Mouse (Mus musculus) adrenal gland, adult (tissue): ENCODE measurements at regions not wholly inside any gene's neighbourhood (a gene's known extent, or its start where the extent isn't known, plus 50 kb on each side); places are given as distances from the start of the nearest gene placed in this dataset.
"Not testable (repeated sequence)": the region's sequence is repeated elsewhere in the genome, so short reads cannot be mapped to it uniquely, and the experiment has no call there.

Experiments used
- DNase-seq, 2 experiments: peaks; one replicate each; pipeline ENCODE4 v3.0.0; 2022 to 2023; ENCODE audit warnings: low spot score in 1 of 2; ENCODE audit not compliant: inconsistent age in 2 of 2

DNA sequence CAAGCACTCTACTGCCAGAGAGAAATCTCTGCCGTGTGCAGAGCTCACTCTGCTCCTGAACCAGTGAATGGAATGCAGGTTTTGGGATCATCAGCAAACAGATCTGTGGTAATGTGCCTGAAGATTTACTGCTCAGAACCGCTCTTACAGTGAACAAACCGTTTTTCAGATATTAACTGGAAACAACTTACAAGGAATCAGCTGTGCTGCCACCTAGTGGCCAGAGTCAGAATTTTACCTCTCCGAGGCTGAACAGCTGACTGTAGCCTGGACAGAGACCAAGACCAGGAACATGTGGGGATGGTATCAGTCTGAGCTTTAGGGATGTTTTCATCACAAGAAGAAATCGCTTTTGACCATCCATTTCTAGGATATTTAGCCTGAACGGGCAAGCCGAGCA is 65.3 kb downstream of the Gm15023 start:
- peak; percentile 11 to 47 for DNase-seq

DNA sequence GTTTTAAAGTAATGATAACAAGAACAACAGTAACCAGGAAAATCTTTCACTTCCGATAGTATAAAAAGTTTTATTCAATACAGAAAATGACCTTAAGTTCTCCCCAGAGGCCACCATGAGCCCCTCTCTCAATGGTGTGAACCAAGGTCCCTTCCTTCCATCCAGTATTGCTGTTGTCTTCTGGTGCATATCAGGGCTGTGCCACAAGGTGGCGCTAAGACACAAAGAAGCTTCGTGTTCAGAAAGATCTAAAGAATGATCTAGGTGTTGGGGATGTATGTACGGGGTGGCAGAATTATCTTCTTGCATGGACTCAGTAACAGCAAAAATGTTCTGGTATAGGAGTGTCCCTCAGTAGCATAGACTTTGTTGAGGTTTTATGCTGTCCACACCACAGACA is 66.6 kb downstream of the Gm15023 start:
- peak; percentile 29 to 38 for DNase-seq

DNA sequence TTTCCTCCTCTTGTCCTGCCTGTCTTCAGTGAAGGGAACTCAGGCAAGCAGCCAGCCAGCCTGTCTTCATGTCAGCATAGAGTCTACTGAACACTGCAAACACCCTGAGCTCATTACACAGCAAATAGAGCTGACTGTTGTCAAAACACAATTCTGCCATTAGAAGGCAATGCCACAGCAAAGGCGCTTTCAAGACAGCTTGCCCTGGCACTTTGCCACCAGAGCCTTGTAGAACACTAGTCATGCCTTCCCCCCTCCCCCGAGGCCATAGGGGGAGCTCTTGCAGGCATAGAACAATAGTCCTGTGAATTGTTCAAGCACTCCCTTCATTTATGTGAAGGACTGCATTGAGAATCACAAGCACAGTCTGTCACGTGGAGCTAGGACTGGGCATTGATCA is 75.8 kb downstream of the Gm15023 start:
- DNase-seq = peak; percentile 5 to 35

DNA sequence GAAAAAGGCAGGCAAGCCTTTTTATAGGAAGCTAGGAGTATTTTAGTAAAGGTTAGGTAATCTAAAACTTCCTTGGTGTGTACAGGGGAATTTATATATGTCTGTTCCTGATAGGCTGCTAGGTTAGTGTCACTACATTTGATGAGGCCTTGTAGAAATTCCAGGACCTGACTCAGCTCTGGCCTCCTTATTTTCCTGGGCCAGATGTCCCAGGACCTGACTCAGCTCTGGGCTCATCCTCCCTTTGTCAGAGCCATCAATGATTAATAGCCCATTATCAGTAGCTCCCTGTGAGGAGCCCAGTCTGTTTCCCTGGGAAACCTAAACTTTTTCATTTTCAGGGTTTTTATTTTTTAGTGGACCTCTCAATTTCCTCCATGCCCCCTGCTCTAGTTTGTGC is 79.3 kb downstream of the Gm15023 start:
- peak; percentile 42 to 68 for DNase-seq

DNA sequence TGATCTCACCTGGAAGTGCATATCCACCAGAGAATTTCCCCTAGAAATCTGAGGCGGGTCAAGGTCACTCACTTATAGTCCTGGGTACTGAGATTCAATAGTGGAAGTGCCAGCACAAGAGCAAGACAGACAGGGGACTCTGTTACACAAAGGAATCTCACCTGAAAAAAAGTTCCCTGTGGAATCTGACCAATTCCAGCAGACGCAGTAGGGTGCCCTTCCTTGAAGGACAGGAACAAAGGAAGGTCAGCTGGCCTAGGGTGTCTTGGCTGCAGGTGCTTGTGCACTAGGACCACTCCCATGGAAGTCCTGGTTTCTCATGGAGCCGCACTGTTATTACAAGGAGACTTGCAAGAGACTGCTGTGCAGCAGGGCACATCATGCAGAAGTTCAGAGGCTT is 81.2 kb downstream of the Gm15023 start:
- no peak for DNase-seq

- DNase-seq = peak; percentile 47 to 86
Observed at GRCm38 (mm10) chrX:135091074-135091473, 82.1 kb upstream of the Zmat1 start.

GRCm38 (mm10) chrX:135087068-135087579 is 78.1 kb upstream of the Zmat1 start:
- DNase-seq = peak; percentile 17 to 79

- DNase-seq = peak; percentile 13 to 47
Observed at GRCm38 (mm10) chrX:135086564-135086963, 77.6 kb upstream of the Zmat1 start.

DNA sequence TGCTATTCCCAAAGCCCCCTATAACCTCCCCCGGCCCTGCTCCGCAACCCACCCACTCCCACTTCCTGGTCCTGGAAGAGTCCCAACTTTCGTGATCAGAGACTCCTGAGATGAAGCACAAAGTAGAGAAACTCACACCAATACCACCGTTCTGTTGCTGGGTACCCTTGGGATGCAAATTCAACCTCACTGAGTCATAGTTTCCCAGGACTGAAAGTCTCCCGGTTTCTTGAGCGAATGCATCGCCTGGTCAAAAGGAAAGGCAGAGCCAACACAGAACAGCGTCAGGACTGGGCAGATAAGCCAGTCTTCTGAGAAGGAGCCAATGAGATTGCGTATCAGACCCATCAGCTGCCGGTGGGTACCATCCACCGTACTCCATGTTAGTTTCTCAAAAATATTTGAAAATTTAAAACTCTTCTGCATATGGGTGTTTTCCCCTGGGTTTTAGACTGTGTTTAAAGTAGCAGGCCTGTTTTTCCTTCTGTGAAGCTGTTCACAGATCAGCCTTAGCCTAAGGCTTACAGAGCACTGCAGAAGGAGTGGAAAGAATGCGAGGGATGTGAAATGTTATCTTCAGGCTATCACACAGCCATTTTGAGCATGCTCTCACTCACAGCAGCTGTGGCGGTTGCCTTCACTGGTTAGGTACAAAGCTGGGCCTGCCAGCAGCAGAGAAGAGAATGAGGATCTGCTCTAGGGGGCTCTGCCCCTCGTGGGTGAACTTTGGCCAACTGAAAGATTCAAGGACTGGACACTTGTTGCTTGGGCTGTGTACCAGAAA is 77.0 kb upstream of the Zmat1 start:
- not testable (repeated sequence) for DNase-seq

DNA sequence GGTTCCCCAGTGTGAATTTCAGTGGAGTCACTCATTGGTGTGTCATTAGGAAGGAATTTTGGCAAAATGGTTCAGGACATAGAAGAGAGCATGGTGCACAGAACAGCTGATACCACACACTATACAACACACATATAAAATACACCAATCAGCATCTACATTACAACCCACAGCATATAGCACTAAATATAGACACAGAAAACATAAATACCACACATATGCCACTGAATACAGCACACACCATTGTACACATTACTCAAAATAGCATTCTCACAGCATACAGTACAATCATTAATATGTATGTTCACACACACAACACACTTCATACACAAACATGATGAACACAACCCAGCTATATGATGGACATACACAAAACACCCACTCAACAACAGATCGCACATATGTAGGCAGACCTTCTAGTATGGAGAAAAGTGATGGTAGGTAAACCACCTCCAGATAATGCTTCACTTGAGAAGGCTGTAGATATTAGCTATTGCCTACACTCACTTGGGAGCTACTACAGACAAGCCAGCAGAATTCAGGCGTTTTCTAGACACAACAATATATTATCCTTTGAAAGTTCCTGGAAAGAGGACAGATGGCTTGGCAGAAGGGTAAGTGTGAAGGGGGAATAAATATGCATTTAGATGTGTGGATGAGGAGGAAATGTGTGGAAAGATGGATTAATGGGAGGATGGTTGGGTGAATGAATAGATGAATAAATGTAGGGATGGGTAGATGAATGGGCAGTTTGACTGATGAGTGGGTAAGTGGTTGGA is 71.6 kb upstream of the Zmat1 start:
- DNase-seq = no peak

DNA sequence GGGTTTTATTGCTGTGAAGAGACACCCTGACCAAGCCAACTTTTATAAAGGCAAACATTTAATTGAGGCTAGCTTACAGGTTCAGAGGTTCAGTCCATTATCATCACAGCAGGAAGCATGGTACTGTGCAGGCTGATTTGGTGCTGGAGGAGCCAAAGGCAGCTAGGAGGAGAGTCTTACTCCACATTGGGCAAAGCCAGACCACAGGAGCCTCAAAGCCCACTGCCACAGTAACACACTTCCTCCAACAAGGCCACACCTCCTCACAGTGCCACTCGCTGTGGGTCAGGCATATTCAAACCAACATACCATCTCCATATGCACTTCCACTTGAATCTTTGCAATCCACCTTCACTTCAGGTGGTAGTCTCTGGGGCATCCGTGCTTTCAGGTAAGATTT is 70.4 kb upstream of the Zmat1 start:
- no peak for DNase-seq

DNA sequence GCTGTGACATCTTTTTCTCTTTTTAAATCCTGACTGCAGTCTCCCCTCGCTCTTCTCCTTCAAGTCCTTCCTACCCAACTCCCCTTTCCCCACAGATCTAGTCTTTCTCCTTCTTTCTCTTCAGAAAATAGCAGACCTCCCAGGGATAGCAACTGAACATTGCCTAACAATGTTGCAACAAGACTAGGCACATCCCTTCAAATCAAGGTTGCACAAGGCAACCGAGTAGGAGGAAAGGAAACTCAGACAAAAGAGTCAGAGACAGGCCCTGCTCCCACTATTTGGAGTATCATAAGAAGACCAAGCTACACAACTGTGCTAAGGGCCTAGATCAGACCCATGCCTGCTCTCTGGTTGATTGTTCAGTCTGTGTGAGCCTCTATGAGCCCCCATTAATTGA is 66.9 kb upstream of the Zmat1 start:
- DNase-seq = peak in 1 of 2 experiments; percentile 46

- no peak for DNase-seq
Observed at GRCm38 (mm10) chrX:135069448-135069847, 60.4 kb upstream of the Zmat1 start.

- no peak for DNase-seq
Observed at GRCm38 (mm10) chrX:135060184-135060583, 51.2 kb upstream of the Zmat1 start.

GRCm38 (mm10) chrX:135058949-135059348 is 49.9 kb upstream of the Zmat1 start:
- no peak for DNase-seq
